In the genomic region with DNA sequence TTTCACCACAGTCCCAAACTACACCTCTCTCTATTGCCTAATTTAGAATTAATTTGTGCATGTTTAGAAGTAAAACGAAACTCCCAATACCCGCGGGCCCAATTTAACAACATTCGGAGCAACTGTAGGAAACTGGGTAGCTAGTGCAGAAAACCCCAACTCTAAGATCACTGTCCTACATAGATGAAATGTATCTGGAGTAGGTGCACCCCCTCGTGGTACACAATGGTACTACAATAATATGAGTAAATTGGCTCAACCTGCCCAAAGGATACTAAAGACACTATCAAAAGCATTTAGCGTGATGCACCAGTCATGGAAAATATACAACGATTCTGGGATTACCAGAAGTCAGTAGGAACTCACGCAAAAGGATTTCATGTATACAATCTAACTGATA, we compare ENCODE assay signal across 8 mouse cellular contexts. TPM values are rescaled to one million over a fixed set of nuclear protein-coding genes. Genes with fewer than 3 reads are reported as not detected.
DNase-seq lines count a peak whose midpoint lies in the region; ATAC-seq and TF ChIP-seq lines count a peak whose summit lies in the region.

No protein-coding gene starts in this region.

- H3K4me2 ChIP-seq in midbrain, embryonic 11.5 days: no peak overlapping the region

- H3K4me3 ChIP-seq in heart, adult 2 months: no peak overlapping the region
- no peak overlapping the region for H3K4me3 ChIP-seq in midbrain, embryonic 11.5 days (ENCODE audit: low read depth, low read length)
- H3K4me3 ChIP-seq in spleen, adult 2 months (ENCODE audit: extremely low read depth, insufficient read depth, insufficient read length): no peak overlapping the region

- DNase-seq in heart, adult 2 months: peak in 1 of 2 experiments; percentile 15
- no peak for DNase-seq in heart, adult 11 months
- DNase-seq in ZHBTc4 (ENCODE audit: low read depth, low spot score): peak; percentile 81
- peak; percentile 79 for DNase-seq in embryo, embryonic 11 days
- DNase-seq in heart, postnatal 4 days: peak; percentile 67
- DNase-seq in left cerebral cortex, adult 11 months (ENCODE audit: low spot score): peak; percentile 73
- DNase-seq in midbrain, embryonic 11.5 days (ENCODE audit: low spot score, missing footprints): peak; percentile 95
- peak; percentile 46 to 55 for DNase-seq in spleen, adult 2 months (ENCODE audit: low read depth in 1 of 2, low spot score in 2 of 2)

- H3K79me2 ChIP-seq in heart, adult 2 months (replicated peaks; ENCODE audit: control insufficient read depth, insufficient read depth, low read length): no peaks in the 10 kb centered on the region

- TF ChIP-seq EP300 in heart, adult 2 months (IDR thresholded peaks at IDR 0.05; ENCODE audit: insufficient read depth, low read depth, low read length): no peak

- ATAC-seq in midbrain, embryonic 11.5 days (ENCODE audit: low FRiP score): peak; percentile 30; the same call in 1 of the 2 replicates

- no peaks in the 10 kb centered on the region for H3K4me1 ChIP-seq in heart, adult 2 months (ENCODE audit: control insufficient read depth, insufficient read depth, low read length)
- no peaks in the 10 kb centered on the region for H3K4me1 ChIP-seq in midbrain, embryonic 11.5 days (ENCODE audit: control insufficient read depth, insufficient read depth, low read length)
- H3K4me1 ChIP-seq in spleen, adult 2 months (ENCODE audit: control insufficient read depth, insufficient read depth, insufficient read length): no peaks in the 10 kb centered on the region

- WGBS in heart, adult 2 months: 7% methylated on average over 8 of the region's 8 CpGs
- WGBS in midbrain, embryonic 11.5 days: 19% methylated on average over 8 of the region's 8 CpGs
- WGBS in spleen, adult 2 months: 4% methylated on average over 8 of the region's 8 CpGs

- no peaks in the 10 kb centered on the region for H3K36me3 ChIP-seq in heart, adult 2 months (ENCODE audit: control insufficient read depth, insufficient read depth, low read length)
- H3K36me3 ChIP-seq in midbrain, embryonic 11.5 days (ENCODE audit: control insufficient read depth, insufficient read depth, low read length): no peaks in the 10 kb centered on the region
- H3K36me3 ChIP-seq in spleen, adult 2 months (ENCODE audit: control insufficient read depth, insufficient read depth, low read length): no peaks in the 10 kb centered on the region

- no peaks in the 10 kb centered on the region for H3K9me3 ChIP-seq in midbrain, embryonic 11.5 days (ENCODE audit: control insufficient read depth, low read length)

- H3K27me3 ChIP-seq in heart, adult 2 months (ENCODE audit: control insufficient read depth, insufficient read depth, low read length): no peaks in the 10 kb centered on the region
- H3K27me3 ChIP-seq in midbrain, embryonic 11.5 days (ENCODE audit: control insufficient read depth, insufficient read depth, low read length): no peaks in the 10 kb centered on the region
- no peaks in the 10 kb centered on the region for H3K27me3 ChIP-seq in spleen, adult 2 months (ENCODE audit: control insufficient read depth, insufficient read depth, low read length)

- no peak for TF ChIP-seq POLR2A in heart, adult 2 months (IDR thresholded peaks at IDR 0.05; ENCODE audit: insufficient read depth, low read depth, low read length)
- TF ChIP-seq POLR2A in spleen, adult 2 months (IDR thresholded peaks at IDR 0.05; ENCODE audit: low read depth, low read length): no peak

- peak; percentile 90 for TF ChIP-seq CTCF in heart, adult 2 months (IDR thresholded peaks at IDR 0.05)
- TF ChIP-seq CTCF in spleen, adult 2 months (IDR thresholded peaks at IDR 0.05; ENCODE audit: extremely low read depth, insufficient read depth, insufficient read length, insufficient replicate concordance): peak; percentile 13; the same call in 1 of the 2 replicates

- intact Hi-C loops in heart, adult 2 months (cut with DNase I): loop anchor here (2.0 to 10.0 kb wide), 4 partner anchors 139 to 708 kb away; no protein-coding TSS in a partner anchor

- no peak overlapping the region for H3K9ac ChIP-seq in heart, adult 2 months (ENCODE audit: low read depth, low read length)
- H3K9ac ChIP-seq in midbrain, embryonic 11.5 days (ENCODE audit: low read length): no peak overlapping the region

- H3K27ac ChIP-seq in heart, adult 2 months: no peak overlapping the region
- H3K27ac ChIP-seq in midbrain, embryonic 11.5 days (ENCODE audit: low read depth, low read length): no peak overlapping the region
- no peak overlapping the region for H3K27ac ChIP-seq in spleen, adult 2 months (ENCODE audit: insufficient read depth, low read length)

RNA-seq across cellular contexts. Expression of a gene that starts 22.7 kb away (rescaled TPM):
- 1 to 10 TPM; 2.3 to 3.7 TPM for total RNA-seq in heart, adult 2 months (2021)
- 6.8 and 12.5 TPM in 2 replicates for polyA plus RNA-seq in heart, adult 2 months (2012; rRNA removed)
- total RNA-seq in heart, postnatal 4 days (2021): 10 to 100 TPM; 17.4 to 20.4 TPM
- polyA plus RNA-seq in midbrain, embryonic 11.5 days (2014; fragmentation: Nextera tagmentation; extraction: Ambion mirVana): 28.0 and 28.8 TPM in 2 replicates
- polyA plus RNA-seq in spleen, adult 2 months (2012; rRNA removed): 35.1 and 45.6 TPM in 2 replicates

RNA-seq across cellular contexts. Expression of a gene that starts 55.9 kb away (rescaled TPM):
- total RNA-seq in heart, adult 2 months (2021): 1 to 10 TPM; 1.1 to 1.5 TPM
- 2.6 TPM in 2 replicates for polyA plus RNA-seq in heart, adult 2 months (2012; rRNA removed)
- total RNA-seq in heart, postnatal 4 days (2021): 1 to 10 TPM; 8.2 to 8.8 TPM
- 23.0 and 23.1 TPM in 2 replicates for polyA plus RNA-seq in midbrain, embryonic 11.5 days (2014; fragmentation: Nextera tagmentation; extraction: Ambion mirVana)
- 11.7 and 11.9 TPM in 2 replicates for polyA plus RNA-seq in spleen, adult 2 months (2012; rRNA removed)
